Mouse (Mus musculus) granulocyte monocyte progenitor cell, adult 5-6 weeks (primary cell): ENCODE measurements around the gene Elk3. TPM values are rescaled to one million over a fixed set of nuclear protein-coding genes. Genes with fewer than 3 reads are reported as not detected.
A peak's percentile ranks its signal among the peaks of the same experiment; 100 is the strongest.

Source experiments
- ATAC-seq: replicated peaks from 2 replicates; pipeline ENCODE4 v1.8.0; 2016; ENCODE audit warnings: mild to moderate bottlenecking, moderate TSS enrichment, inconsistent platforms; ENCODE audit not compliant: poor library complexity, severe bottlenecking
- total RNA-seq, 2 experiments: library from RNA; stranded (forward) in 1 of 2; stranded (reverse) in 1 of 2; fragments of 200-712, 200-1000 nt in 1 of 2; fragments of >200 nt in 1 of 2; fragmentation: Nextera tagmentation in 1 of 2; gene quantifications; 2 replicates each; pipeline ENCODE4 v1.2.3; 2014 to 2017

Gene Elk3
- total RNA-seq, 2 experiments from 2014 or later = 16.3 to 32.0 TPM

DNA sequence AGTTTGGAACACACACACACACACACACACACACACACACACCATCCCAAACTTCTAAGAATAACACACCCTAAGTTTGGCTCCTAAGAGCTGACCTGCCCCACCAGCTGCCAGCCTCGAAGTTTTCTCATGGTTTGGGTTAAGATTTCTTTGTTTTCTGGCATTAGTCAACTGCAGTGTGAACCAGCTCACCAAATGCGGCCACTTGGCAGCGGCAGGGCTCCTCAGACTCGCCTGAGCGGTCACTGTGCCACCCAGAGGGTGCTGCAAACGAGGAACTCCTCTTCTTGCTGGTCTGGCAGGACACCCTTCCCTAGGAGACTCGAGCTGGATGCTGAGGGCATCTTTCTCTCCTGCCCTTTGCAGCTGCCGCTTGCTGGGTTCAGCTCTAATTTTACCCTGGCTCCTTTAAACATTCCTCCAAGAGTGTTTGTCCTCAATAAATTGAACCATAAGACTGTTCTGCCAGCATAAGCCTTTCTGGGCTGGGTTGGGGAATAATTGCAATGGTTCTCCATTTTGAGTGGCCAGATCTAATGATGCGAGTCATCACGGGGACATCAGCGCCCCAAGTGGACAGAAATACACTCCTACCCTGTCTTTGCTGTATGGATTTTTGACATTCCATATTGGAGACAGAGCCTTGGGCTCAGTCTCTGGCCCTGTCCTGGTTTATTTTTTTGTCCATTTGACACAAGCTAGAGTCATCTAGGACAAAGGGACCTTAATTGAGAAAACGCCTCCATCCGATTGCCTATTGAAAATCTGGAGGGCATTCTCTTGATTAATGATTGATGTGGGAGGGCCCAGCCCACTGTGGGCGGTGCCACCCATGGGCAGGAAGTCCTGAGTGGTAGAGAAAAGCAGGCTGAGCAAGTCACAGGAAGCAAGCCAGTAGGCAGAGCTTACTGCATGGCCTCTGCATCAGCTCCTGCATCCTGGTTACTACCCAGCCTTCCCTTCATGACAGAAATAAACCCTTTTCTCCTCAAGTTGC is 37.7 kb downstream of the Elk3 start:
- 0 out of 2 replicates have a peak, but pooled peaks have one; percentile 26 for ATAC-seq

DNA sequence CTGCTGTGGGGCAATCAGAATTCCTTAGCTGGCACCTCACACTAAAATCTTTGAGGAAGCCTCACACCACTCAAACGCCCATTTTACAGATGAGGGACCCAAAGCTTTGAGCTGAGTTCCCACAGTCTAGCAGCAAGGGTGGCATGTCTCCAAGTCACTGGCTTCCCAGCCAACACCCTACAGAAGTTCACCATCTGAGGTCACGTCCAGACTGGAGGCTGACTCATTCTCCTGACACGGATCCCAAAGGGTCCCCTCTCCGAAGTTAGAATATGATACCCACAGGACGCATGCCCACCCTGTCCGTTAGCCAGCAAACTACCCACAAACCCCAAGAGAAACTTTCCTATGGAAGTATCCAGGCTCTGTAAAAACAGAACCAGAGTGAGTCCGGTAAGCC is 39.1 kb downstream of the Elk3 start:
- ATAC-seq = no peak

DNA sequence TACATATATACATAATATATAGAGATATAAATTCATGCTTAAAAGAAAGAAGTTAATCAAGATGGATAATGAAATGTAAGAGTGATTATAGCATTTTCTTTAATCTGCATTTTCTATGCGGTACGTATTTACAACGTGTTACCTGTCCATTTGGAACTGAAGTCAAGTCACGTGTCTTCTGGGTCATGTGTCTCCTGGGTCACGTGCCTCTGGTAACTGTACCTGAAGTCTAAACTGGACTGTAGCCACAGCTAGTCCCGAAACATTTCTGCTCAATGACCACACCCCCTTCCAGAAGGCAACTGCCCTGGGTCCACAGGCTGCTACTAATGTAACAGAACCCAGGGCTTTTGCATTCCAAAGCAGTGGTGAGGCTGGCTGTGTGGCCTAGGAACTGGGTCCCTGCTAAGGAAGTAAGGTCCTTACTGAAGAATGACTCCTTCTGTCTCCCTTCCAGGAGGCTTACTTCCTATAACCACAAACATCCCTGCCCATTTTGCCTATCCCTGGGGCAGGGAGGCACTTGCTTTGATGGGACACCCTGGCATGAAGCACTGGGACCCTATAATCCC is 40.0 kb downstream of the Elk3 start:
- ATAC-seq = no peak

DNA sequence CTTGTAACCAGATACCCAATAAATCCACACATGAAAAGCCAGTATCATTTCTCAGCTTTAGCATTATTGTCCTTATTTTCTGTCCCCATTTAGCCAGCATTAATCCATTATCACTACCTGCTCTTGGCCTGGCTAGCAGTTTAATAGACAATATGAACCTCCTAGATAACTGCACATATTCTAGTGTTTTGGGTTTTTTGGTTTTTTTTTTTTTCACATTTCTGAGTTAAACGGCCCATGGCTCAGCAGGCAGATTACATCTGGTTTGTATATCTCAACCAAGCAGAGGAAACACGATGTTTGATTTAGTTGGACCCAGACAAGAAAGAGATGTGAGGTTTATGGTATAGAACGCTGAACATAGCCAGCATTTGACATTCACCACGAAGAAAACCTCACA is 41.2 kb downstream of the Elk3 start:
- no peak for ATAC-seq

DNA sequence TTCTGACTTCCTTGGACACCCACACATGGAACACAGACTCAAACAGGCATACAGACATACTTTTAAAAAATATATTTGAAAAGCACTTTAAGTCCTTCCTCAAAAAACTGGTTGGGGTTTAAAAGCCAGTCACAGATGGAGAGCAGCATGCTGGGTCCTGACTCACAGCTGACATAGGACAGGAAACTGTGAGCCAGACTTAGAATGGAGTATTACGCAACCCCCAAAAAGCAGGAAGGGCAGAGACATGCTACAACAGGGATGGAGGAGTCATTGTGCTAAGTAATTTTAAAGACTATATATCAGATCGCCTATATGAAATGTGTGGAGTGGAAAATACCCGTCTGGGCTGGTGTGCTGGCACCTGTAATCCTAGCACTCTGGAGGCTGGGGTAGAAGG is 42.6 kb downstream of the Elk3 start:
- ATAC-seq = peak; percentile 92

DNA sequence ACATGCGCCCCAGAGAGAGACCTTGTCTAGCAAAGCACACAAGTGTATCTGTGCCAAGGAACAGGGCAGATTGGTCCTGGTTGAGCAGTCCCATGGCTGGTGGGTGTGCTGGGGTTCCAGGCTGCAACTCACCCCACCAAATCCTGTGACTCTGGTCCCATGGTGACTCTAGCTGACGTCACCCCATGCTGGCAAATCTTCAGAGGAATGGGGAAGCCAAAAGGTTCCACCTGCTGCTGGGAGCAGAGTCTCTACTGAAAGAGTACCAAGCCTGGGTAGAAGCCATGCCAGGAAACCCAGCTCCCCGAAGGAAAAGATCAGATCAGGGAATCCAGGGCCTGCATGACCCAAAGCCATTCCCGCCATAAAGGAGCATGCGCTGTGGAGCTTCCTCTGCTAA is 43.4 kb downstream of the Elk3 start:
- ATAC-seq = no peak

DNA sequence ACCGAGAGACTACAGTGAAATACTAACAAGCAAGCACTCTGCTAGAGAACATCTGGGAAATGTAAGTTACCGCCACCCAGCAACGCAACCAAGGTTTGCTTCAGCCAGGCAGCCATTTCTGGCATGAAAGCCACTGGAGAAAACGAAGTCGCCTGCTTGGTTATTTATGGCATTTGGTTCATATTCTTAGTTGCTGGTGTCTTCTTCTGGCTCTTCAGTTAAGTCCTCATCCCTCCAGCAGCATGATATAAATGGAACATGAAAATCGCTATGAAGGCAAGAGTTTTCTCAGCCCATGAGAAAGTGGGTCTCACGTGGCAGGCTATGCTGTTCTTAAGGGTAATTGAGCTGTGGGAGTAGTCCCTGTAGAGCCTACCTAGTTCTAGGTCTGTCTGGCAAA is 44.4 kb downstream of the Elk3 start:
- ATAC-seq = no peak

DNA sequence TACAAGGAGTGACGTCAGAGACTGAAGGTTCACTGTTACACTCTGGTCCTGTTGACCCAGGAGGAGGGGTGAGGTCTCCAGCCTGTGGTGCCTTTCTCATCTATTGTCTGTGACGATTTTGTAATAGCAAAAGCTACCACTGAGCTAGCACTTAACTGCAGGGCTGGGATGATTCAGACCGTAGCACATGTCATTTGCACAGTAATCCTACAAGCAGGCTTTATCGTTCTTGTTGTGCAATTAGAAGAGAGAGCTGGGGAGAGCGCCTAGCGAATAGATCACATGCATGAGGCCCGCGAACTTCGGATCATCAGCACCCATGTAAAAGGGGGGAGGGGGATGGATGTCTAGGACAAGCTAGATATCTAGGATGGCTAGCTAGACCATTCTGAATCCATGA is 45.1 kb downstream of the Elk3 start:
- ATAC-seq = no peak

DNA sequence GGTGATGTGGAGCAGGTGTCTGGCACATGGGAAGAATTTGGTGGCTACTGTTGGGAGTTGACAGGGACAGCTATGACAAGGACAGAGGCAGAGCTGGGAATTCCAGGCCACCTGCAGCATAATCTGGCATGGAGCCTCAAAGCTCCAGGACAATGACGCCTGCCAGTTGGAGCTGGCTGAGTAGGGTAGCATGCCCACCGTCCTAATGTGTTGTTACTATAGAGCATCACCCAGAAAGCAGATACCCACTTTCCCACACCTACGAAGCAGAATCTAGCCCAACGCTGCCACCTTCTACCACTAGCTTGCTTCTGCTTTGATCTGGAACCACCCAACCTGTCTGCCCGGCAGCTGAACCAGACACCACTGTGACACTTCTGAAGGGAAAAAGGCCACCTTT is 46.9 kb downstream of the Elk3 start:
- no peak for ATAC-seq

DNA sequence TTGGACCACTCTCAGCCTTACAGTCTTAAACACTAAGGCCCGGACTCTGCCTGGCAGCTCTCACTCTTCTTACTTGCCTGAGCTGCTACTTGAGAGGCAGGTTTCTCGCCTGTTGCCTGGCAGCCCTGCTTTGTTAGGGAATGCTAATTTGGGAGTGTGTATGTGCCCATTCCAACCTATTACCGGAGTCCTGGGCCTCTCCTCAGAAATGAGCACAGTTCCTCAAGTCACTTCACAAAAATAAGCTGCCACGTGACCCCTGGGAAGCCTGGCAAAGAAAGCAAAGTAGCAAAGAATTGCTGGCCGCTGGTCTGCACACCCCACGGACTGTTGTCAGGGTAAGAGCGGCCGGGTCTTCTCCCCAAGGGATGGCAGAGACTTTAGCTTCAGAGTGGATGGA is 47.5 kb downstream of the Elk3 start:
- ATAC-seq = no peak

DNA sequence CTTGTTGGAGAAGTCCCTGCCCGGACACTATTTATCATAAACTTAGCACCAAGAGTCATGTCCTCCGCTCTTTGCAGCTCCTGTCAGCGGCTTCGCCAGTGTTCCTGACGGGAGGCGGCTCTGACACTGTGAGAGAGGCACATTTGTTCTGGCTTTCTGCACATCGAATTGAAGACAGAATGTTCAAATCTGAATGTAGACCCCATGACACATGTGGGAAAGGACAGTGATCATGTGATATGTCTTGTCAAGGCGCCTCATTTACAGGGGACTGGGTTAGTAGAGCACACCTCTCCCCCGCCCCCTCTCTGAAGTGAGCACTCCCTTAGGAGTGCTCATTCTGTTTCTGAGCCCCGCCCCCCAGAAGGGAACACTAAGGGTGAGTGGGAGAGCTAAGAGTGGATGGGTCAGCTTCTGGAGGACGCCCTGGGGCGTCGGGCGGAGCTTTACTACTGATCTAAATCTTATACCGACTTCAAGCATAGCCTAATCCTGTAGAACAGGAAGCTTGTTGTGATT is 48.9 kb downstream of the Elk3 start:
- ATAC-seq = 0 out of 2 replicates have a peak, but pooled peaks have one; percentile 4

DNA sequence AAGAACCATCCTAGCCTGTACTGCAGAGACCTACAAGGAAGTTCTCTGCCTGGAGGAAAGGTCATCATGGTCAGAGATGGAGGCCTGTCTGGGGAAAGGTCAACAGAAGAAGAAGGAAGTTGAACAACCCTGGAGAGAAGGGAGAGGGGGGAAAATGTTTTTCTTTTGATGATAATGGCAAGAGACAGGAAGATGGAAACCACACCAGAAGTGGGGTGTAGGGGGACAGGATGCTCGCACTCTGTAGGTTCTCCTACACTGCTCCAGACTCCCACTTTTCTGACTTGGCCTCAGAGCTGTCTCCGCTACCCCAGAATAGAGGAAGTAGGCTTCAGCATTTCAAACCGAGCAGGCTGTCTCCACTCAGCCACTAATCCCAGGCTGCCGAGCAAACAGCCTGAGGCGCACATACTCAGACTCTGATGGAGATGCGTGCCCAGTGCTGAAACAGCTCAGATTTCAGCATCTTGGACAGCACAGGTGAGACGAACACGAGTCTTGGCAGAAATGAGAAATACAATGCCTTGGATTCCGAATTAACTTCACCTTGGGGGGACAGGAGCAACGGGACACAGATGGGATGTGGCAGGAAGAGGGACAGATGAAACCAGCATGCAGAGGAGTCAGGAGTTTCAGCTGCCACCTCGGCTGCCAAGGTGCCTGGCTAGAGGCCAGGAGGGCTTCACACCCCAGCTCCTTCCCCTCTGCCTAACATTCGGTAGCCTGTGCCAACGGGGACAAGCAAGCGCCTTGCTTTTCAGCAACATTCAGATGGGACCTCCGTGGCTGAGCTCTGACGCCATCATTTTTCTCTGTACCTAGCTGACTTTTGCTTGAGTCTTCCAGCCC is 49.6 kb downstream of the Elk3 start:
- ATAC-seq = peak; percentile 72

DNA sequence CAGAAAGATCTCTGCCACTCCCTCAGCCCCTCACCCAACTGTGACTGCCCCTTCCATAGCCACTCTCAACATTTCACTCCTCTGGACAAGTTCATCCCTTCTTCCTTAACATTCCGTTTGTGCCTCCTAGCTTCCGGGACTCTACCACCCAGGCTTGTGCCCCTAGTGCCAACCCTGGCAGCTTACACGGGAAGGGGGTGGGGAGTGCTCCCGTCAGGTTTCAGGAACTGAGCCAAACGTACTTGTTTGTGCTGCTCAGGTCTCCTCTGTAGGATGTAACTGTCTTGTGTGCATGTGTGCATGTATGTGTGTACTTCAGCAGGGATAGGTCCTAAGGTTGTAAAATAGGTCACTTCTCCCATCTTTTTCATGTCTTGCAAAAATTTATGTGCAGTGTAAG is 51.1 kb downstream of the Elk3 start:
- no peak for ATAC-seq

DNA sequence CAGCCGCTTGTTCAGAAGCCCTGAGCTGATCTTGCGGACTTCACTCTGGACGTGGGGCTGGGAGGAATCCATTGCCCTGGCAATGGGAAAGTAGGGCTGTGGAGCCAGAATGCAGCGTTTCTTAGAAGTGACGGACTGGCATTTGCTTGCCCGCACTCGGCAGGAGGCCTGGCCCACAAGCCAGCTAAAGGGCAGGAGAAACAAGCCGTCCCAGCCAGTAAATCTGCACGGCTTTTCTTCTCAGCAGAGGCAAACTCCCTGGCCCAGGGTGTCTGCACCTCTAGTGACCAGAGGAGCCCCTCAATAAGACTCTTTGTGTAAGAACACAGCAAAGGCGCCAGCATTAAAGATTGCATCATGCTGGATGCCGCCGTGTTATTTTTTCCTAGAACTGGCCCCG is 55.6 kb downstream of the Elk3 start:
- no peak for ATAC-seq

DNA sequence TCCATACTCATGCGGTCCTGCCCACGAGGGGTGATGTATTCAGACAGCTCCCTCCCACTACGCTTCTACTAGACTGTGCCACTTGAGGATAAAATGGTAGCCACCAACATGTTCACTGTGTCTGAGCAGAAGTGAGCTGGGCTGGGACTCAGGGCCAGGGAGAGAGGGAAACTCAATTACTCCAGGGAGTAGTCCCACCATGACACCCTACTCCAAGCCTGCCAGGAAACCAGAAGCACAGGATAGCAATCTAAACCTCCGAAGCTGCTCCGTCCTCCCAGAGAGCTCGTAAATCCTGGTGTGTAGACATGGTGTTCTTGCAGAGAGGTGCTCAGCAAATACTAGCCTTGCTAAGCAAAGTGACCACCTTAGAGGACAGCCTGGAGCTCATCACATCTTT is 57.8 kb downstream of the Elk3 start:
- ATAC-seq = no peak

DNA sequence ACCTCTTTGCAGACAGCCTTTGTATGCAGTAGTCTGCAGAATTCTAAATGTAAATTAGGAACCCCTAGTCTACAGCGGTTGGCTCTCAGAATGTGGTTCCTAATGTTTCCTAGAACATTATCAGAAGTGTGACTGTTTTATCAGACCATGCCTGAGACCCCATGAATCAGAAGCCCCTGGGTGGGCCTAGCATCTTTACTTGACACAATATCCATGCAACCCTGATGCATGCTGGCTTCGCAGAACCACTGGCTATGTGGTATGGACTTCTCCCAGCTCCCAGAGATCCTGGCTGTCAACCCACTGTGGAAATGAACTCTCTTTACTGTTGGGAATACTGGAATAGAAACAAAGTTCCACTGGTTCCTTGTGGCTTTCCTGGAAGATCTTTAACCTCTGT is 58.3 kb downstream of the Elk3 start:
- ATAC-seq = no peak

DNA sequence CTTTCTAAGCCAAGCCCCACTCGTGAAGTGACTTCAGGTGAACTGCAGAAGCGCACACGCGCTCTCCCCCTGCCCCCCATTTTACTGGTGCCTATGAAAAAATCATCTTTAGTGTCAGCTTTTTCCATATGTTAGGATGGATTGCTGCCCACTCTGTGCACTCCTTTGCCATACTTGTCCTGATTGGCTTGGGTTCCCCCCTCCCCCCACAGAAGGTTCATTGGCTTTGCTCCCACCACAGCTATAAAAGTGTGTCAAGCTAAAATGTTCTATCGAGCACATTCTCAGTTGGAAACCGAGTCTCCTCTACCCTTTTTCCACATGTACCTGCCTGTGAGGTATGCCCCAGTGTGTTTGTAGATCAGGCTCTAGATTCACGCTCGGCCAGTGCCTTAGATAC is 59.5 kb downstream of the Elk3 start:
- no peak for ATAC-seq

DNA sequence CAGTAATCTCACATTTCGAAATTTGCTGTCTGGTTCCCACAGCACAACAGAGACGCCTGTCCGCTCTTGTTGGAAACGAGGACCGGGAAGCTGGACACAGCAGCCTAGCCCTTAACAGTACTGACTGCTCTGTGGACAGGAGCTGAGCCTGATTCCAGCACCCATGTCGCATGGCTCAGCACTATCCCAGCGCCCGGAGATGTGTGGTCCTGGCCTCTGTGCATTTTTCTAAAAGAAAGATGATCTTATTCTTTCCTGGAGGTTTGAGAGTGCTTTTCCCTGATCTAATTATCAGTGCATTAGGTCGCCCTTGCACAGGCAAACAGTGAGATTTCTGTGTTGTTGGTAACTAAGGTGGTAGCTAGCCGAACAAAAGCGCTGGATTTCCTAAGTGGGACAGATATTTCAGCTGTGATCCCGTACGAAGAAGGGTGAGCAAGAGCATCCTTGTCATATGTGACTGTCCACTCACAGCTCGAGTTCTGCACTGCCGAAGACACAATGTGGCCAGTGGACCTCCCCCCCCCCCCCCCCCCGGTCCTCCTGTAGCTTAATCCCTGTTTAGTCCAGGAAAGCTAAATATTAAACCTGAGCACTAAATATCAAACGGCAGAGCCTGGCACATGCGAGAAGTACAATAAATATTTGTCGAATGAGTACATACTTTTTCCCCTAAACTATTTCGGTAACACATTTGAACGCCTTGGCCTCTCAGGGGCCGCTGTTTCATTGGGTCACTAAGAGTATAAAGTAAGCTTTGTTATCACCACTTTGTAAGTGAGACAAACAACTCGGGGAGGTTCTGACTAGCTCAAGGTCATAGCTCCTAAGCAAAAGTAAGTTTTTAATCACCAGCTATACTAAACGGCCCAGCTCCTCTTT is 60.3 kb downstream of the Elk3 start:
- no peak for ATAC-seq

DNA sequence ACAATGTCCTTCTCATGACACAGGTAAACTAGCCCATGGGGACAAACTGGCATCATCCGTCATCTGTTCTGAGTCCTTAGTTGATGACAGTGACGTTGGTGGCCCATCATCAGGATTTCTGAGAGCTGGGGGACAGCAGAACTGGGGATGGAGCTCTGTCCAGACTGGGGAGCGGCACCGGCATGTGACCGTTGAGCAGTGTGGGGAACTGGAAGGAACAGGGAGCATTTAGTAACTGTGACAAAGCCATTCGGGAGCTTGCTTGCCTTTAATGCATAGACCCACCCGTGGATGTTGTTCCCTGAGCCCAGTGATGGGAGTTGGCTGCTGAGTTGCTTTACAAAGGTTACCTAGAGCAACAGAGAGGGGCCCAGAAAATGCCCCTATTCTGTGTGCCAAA is 61.0 kb downstream of the Elk3 start:
- no peak for ATAC-seq

DNA sequence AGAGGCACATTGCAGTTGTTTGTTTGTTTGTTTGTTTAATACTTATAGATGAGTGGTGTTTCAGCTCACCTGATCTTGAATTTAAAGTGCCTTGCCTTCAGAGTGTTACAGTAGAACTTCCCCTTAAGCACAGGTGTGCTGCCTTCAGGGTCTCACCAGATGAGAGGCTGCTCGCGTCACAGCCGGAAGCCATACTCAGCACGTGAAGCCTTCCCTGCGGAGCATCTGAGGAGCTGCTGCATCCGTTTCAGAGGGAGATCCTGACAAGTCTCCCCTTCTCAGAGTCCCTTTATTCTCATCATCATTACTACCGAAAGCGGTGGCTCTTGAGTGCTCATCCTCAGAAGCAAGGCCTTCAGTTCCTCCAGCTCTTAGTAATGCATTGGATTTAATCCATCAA is 62.5 kb downstream of the Elk3 start:
- no peak for ATAC-seq
